Comparison of ENCODE assay signal across 11 mouse cellular contexts in the genomic region with DNA sequence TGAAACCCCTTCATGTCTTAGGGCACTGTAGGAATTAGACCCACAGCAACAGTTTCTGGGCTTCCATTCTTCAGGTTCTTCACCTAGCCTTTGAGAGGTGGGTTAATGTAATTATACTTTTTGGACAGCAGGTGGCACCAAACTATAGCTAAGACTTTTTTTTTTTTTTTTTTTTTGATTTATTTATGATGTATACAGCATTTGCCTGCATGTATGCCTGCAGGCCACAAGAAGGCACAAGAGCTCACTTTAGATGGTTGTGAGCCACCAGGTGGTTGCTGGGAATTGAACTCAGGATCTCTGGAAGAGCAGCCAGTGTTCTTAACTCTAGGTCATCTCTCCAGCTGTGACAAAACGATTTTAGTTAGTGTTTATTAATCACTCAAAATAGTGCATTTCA. TPM values are rescaled to one million over a fixed set of nuclear protein-coding genes. Genes with fewer than 3 reads are reported as not detected.
A peak's percentile ranks its signal among the peaks of the same experiment; 100 is the strongest.
DNase-seq lines count a peak whose midpoint lies in the region; ATAC-seq and TF ChIP-seq lines count a peak whose summit lies in the region.
"Had no signal": no experiment of that assay in that cellular context is flagged by ENCODE, and none has a peak within 500 bp of the region (broad histone marks: within the 10 kb centered on the region; RNA-seq: fewer than 3 reads in every experiment).

No protein-coding gene starts in this region.

- WGBS in liver, embryonic 14.5 days (ENCODE audit: insufficient replicate concordance): 54% methylated on average over 1 of the region's 1 CpGs

- H3K9ac ChIP-seq in liver, embryonic 14.5 days (replicated peaks): no peak overlapping the region
- H3K9ac ChIP-seq: neural tube, embryonic 12.5 days had no signal

- H3K27me3 ChIP-seq in liver, embryonic 14.5 days (ENCODE audit: control insufficient read depth, insufficient read depth, low read length): no peaks in the 10 kb centered on the region
- H3K27me3 ChIP-seq: neural tube, embryonic 12.5 days had no signal

- H3K4me3 ChIP-seq in liver, embryonic 14.5 days (ENCODE audit: insufficient read depth in 1 of 2, low read depth in 2 of 2, low read length in 2 of 2): no peak overlapping the region
- H3K4me3 ChIP-seq: neural tube, embryonic 12.5 days had no signal

- TF ChIP-seq EP300 in liver, embryonic 14.5 days (IDR thresholded peaks at IDR 0.05; ENCODE audit: low read depth): no peak

- no peaks in the 10 kb centered on the region for H3K9me3 ChIP-seq in liver, embryonic 14.5 days (ENCODE audit: control insufficient read depth, low read length)
- H3K9me3 ChIP-seq: neural tube, embryonic 12.5 days had no signal

- TF ChIP-seq CTCF in liver, embryonic 14.5 days (IDR thresholded peaks at IDR 0.05; ENCODE audit: low read depth): peak; percentile 47

- H3K4me2 ChIP-seq in liver, embryonic 14.5 days (ENCODE audit: low read depth): no peak overlapping the region
- H3K4me2 ChIP-seq: neural tube, embryonic 12.5 days had no signal

- intact Hi-C loops in left cerebral cortex, postnatal 4 days (cut with DNase I): loop anchor here (5.0 kb wide), 2 partner anchors 51 to 151 kb away; no protein-coding TSS in a partner anchor

- no peak for ATAC-seq in liver, embryonic 14.5 days (ENCODE audit: insufficient read depth)

- peaks cover 0 to 2% of the 10 kb centered on the region in 2 experiments; a peak in 2 of 4 replicates for H3K4me1 ChIP-seq in liver, embryonic 14.5 days (replicated peaks; ENCODE audit: control insufficient read depth in 2 of 2, insufficient read depth in 2 of 2, low read length in 1 of 2)
- H3K4me1 ChIP-seq: neural tube, embryonic 12.5 days had no signal

- no peak overlapping the region for H3K27ac ChIP-seq in liver, embryonic 14.5 days
- H3K27ac ChIP-seq: neural tube, embryonic 12.5 days had no signal

- no peaks in the 10 kb centered on the region for H3K36me3 ChIP-seq in liver, embryonic 14.5 days (replicated peaks; ENCODE audit: control insufficient read depth, insufficient read depth, low read depth)
- H3K36me3 ChIP-seq: neural tube, embryonic 12.5 days had no signal

- DNase-seq in cerebellum, postnatal 10 days: peak; percentile 21 to 62
- no peak for DNase-seq in cerebellum, postnatal 4 days (ENCODE audit: low spot score in 2 of 2)
- no peak for DNase-seq in liver, embryonic 14.5 days (ENCODE audit: low read depth in 3 of 3, low spot score in 3 of 3)
- DNase-seq in liver: no peak
- peak; percentile 1 for DNase-seq in c-Kit-negative CD71-positive TER-119-positive erythroid progenitor cells, embryonic 14.5 days (ENCODE audit: low read depth, low spot score)
- peak; percentile 62 for DNase-seq in mesoderm, embryonic 11.5 days (ENCODE audit: low read depth, low spot score)
- no peak for DNase-seq in right cerebral cortex, adult 2 months (ENCODE audit: low spot score in 2 of 2)
- DNase-seq in left cerebral cortex, postnatal 4 days: no peak

RNA-seq across cellular contexts. Expression of a gene that starts 11.9 kb away (rescaled TPM):
- not detected in 2 replicates for polyA plus RNA-seq in liver, embryonic 14.5 days (2012; rRNA removed)
- polyA plus RNA-seq in liver, embryonic 14.5 days (2014; fragmentation: Nextera tagmentation; extraction: Ambion mirVana): not detected in 2 replicates
- not detected for total RNA-seq in left cerebral cortex, postnatal 4 days (2021)
- total RNA-seq: layer of hippocampus, adult 18-20 months had no signal
- polyA plus RNA-seq: C2C12 had no signal

RNA-seq across cellular contexts. Expression of a gene that starts 25.8 kb away (rescaled TPM):
- not detected in 2 replicates for polyA plus RNA-seq in liver, embryonic 14.5 days (2012; rRNA removed)
- not detected in 2 replicates for polyA plus RNA-seq in liver, embryonic 14.5 days (2014; fragmentation: Nextera tagmentation; extraction: Ambion mirVana)
- not detected for total RNA-seq in left cerebral cortex, postnatal 4 days (2021)
- total RNA-seq: layer of hippocampus, adult 18-20 months had no signal
- polyA plus RNA-seq: C2C12 had no signal

RNA-seq across cellular contexts. Expression of a gene that starts 26.9 kb away (rescaled TPM):
- polyA plus RNA-seq in liver, embryonic 14.5 days (2012; rRNA removed): not detected in 2 replicates
- polyA plus RNA-seq in liver, embryonic 14.5 days (2014; fragmentation: Nextera tagmentation; extraction: Ambion mirVana): not detected in 2 replicates
- not detected for total RNA-seq in left cerebral cortex, postnatal 4 days (2021)
- total RNA-seq: layer of hippocampus, adult 18-20 months had no signal
- polyA plus RNA-seq: C2C12 had no signal

RNA-seq across cellular contexts. Expression of a gene that starts 40.0 kb away (rescaled TPM):
- polyA plus RNA-seq in liver, embryonic 14.5 days (2012; rRNA removed): not detected in 2 replicates
- polyA plus RNA-seq in liver, embryonic 14.5 days (2014; fragmentation: Nextera tagmentation; extraction: Ambion mirVana): not detected in 2 replicates
- total RNA-seq in left cerebral cortex, postnatal 4 days (2021): not detected
- total RNA-seq: layer of hippocampus, adult 18-20 months had no signal
- polyA plus RNA-seq: C2C12; neural tube, embryonic 12.5 days had no signal

Comparison
In these comparisons a context has a peak if more than half of its experiments do, and no peak if none do; other contexts are left out.
1. DNase-seq: peak in cerebellum, postnatal 10 days (2 of 2), c-Kit-negative CD71-positive TER-119-positive erythroid progenitor cells, embryonic 14.5 days (single experiment) and mesoderm, embryonic 11.5 days (single experiment); none in cerebellum, postnatal 4 days (0 of 2), liver, embryonic 14.5 days (0 of 3), liver (single experiment), right cerebral cortex, adult 2 months (0 of 2) and left cerebral cortex, postnatal 4 days (single experiment).